Mouse (Mus musculus): Measurements from ENCODE around the gene Grk3. TPM values are rescaled to one million over a fixed set of nuclear protein-coding genes. Genes with fewer than 3 reads are reported as not detected.

Gene Grk3
- polyA plus RNA-seq (2015; fragmentation: Illumina TruSeq; extraction: RNeasy Lipid Tissue Mini Kit (QIAGEN cat#74804); ENCODE audit: low read depth, low replicate concordance) = 43.9 TPM

GRCm38 (mm10) chr5:113015236-113016061 lies at the start of gene Grk3:
Gene Grk3, minus strand, starts transcription at chr5:113015791.

GRCm38 (mm10) chr5:112895674-112896654 lies 119.6 kb downstream of the Grk3 start, which contains the start of gene Myo18b:
Gene Myo18b, minus strand, starts transcription at chr5:112896362.

Other genes starting within 250 kb of the Grk3 start
- 0.71 TPM for gene Myo18b, start 119.4 kb downstream of the Grk3 start, polyA plus RNA-seq (2015; fragmentation: Illumina TruSeq; extraction: RNeasy Lipid Tissue Mini Kit (QIAGEN cat#74804); ENCODE audit: low read depth, low replicate concordance)
- gene Crybb2, start 54.3 kb upstream of the Grk3 start, polyA plus RNA-seq (2015; fragmentation: Illumina TruSeq; extraction: RNeasy Lipid Tissue Mini Kit (QIAGEN cat#74804); ENCODE audit: low read depth, low replicate concordance) = not detected
- gene Crybb3, start 65.8 kb upstream of the Grk3 start, polyA plus RNA-seq (2015; fragmentation: Illumina TruSeq; extraction: RNeasy Lipid Tissue Mini Kit (QIAGEN cat#74804); ENCODE audit: low read depth, low replicate concordance) = 2.1 TPM
- 19.0 TPM for gene 2900026A02Rik, start 205.4 kb upstream of the Grk3 start, polyA plus RNA-seq (2015; fragmentation: Illumina TruSeq; extraction: RNeasy Lipid Tissue Mini Kit (QIAGEN cat#74804); ENCODE audit: low read depth, low replicate concordance)
- not detected for gene Tmem211, start 211.1 kb upstream of the Grk3 start, polyA plus RNA-seq (2015; fragmentation: Illumina TruSeq; extraction: RNeasy Lipid Tissue Mini Kit (QIAGEN cat#74804); ENCODE audit: low read depth, low replicate concordance)

Measured in brain, adult 10 weeks (tissue).